Mouse (Mus musculus) left cerebral cortex, postnatal 10 days (tissue): ENCODE results near the gene Plxnb2. TPM values are rescaled to one million over a fixed set of nuclear protein-coding genes. Genes with fewer than 3 reads are reported as not detected.

Source experiments
- DNase-seq, 2 experiments: peaks; one replicate each; pipeline ENCODE4 v3.0.0; 2021 to 2022; ENCODE audit warnings: low spot score in 2 of 2, mixed read lengths in 1 of 2; ENCODE audit errors: extremely low spot score in 1 of 2
- intact Hi-C: fragments of 180-260 bp; cut with DNase I; formaldehyde crosslinking; loops from one replicate; pipeline ENCODE4 v1.15.1; 2025
- total RNA-seq, 2 experiments: library from RNA; stranded (reverse); gene quantifications; 2 replicates each; pipeline ENCODE4 v1.2.3; 2021

Plxnb2 gene
- total RNA-seq, 2 experiments from 2014 or later: 49.0 to 52.3 TPM

DNA sequence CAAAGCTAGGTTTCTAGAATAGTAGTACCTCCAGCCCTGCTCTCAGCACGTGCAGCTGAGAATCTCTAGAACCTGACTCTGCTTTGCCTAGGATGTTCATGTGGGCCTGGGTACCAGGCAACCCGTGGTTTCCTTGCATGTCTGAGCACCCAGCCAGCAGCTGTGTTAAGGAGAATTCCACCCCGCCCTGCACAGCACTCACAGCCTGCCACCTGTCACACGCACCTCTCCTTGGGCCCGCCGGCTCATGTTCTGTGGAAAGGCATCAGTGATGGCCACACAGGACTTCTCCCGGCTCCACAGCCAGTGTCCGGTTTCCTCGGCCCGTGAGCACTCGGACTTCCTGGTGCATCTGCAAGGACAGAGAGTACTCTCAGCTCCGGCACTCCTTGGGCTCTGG is 15.1 kb downstream of the Plxnb2 start:
- intact Hi-C loops: no loop called here
- peak in 1 of 2 experiments; percentile 25 for DNase-seq

DNA sequence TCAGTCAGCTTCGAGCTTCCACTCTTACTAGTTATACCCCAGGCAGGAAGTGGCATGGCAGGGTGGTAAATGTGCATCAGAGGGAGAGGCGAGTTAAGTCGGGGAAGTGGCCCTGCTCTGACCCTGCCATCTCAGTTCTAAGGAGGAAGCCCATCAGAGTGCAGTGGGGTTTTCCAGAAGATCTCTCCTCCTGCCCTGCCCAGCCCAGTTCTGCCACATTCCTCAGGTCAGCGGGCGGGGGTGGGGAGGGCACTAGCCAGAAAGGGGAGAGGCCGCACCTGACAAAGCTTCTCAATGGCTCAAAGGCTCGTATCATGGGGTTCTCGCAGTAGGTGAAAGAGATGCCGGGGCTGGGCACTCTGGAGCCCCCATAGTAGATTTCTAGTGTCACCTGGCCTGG is 19.2 kb downstream of the Plxnb2 start:
- no peak for DNase-seq
- intact Hi-C loops: no loop called here

DNA sequence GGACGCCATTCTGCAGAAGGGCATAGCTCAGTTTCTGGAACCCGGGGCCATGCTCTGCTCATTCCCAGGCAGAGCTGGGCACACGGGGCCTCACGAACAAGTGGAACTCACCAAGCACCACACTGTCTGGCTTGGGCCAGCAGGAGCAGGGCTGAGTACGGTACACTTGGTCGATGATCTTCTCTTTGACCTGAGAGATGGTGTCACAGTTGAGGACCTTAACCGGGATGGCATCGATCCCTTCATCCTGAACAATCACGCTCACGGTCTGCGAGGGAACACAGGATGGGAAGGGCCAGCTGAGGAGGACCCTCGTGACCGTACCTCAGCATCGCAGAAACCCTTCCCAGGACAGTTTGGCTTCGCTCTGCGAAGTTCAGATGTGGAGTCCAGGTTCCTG is 22.1 kb downstream of the Plxnb2 start:
- no peak for DNase-seq
- intact Hi-C loops: no loop called here

GRCm38 (mm10) chr15:89157954-89158353 is 22.6 kb downstream of the Plxnb2 start:
- intact Hi-C loops: loop anchor here (2.0 kb wide), 1 partner anchor 51 kb away; no protein-coding TSS in a partner anchor
- peak in 1 of 2 experiments; percentile 76 for DNase-seq

GRCm38 (mm10) chr15:89152312-89152711 is 28.3 kb downstream of the Plxnb2 start:
- peak in 1 of 2 experiments; percentile 34 for DNase-seq
- intact Hi-C loops: no loop called here

DNA sequence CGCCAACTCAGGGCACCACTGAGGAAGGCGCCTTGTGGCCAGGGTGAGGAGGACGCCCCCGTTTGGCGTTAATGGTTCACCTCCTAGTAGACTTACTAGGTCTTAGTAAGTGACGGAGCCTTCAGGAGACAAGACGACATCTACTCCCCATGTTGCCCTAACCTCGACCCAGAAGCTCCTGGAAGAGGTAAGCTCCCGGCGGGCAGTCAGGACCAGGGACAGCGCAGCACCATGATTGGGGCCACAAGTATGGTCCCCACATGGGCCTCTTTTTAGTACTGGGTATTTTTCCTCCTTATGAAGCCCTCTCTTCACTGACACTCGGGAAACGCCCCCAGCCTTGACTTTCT is 30.6 kb downstream of the Plxnb2 start:
- intact Hi-C loops: no loop called here
- peak in 1 of 2 experiments; percentile 36 for DNase-seq

GRCm38 (mm10) chr15:89149271-89150040 is 31.1 kb downstream of the Plxnb2 start, which contains the start of gene Mapk11:
Mapk11 (minus strand) TSS chr15:89149628.
- intact Hi-C loops: no loop called here
- peak in 1 of 2 experiments; percentile 71 for DNase-seq

GRCm38 (mm10) chr15:89148496-89149270 is 31.9 kb downstream of the Plxnb2 start:
- intact Hi-C loops: no loop called here
- DNase-seq: peak in 1 of 2 experiments; percentile 29

GRCm38 (mm10) chr15:89147895-89148294 is 32.7 kb downstream of the Plxnb2 start:
- intact Hi-C loops: no loop called here
- DNase-seq: peak in 1 of 2 experiments; percentile 18

- peak in 1 of 2 experiments; percentile 25 for DNase-seq
- intact Hi-C loops: no loop called here
Observed at GRCm38 (mm10) chr15:89147456-89147855, 33.1 kb downstream of the Plxnb2 start.

DNA sequence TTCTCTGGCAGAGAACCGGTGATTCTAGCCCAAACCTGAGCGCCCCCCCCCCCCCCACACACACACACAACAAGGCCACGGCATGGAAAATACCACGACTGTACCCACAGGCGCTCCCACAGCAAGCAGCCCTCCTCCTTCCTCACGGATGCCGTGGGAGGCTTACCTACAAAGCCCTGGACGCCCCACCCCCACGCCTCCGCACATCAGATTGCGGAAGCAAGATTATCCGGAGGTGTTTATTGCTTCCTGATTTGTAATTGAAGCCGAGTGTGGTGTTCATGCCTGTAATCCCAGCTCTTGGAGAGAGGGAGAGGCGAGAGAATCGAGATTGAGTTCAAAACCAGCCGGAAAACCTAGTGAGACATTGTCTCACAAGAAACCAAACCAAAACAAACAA is 33.6 kb downstream of the Plxnb2 start:
- intact Hi-C loops: no loop called here
- peak in 1 of 2 experiments; percentile 67 for DNase-seq

DNA sequence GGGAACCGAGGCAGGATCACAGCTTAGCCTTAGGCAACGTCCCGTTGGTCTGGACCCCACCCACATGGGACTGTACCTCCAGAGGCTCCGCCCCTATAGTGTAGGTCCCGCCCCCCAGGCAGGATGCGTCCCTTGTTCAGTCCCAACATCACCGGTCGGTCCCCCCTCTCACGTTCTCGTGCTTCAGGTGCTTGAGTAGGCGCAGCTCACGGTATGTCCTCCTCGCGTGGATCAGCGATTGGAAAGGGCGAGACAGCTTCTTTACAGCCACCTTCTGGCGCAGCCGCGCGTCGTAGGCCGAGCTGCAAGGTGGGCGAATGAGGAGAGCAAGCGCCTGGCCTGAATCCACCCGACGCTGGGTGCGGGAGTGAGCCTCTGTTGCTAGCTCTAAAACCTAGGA is 34.1 kb downstream of the Plxnb2 start:
- intact Hi-C loops: no loop called here
- peak in 1 of 2 experiments; percentile 72 for DNase-seq

GRCm38 (mm10) chr15:89145813-89146350 is 34.7 kb downstream of the Plxnb2 start:
- intact Hi-C loops: no loop called here
- DNase-seq: peak in 1 of 2 experiments; percentile 32

GRCm38 (mm10) chr15:89144965-89145364 is 35.6 kb downstream of the Plxnb2 start:
- intact Hi-C loops: no loop called here
- DNase-seq: peak in 1 of 2 experiments; percentile 21

- intact Hi-C loops: no loop called here
- DNase-seq: no peak
Observed at GRCm38 (mm10) chr15:89143134-89143533, 37.5 kb downstream of the Plxnb2 start.

DNA sequence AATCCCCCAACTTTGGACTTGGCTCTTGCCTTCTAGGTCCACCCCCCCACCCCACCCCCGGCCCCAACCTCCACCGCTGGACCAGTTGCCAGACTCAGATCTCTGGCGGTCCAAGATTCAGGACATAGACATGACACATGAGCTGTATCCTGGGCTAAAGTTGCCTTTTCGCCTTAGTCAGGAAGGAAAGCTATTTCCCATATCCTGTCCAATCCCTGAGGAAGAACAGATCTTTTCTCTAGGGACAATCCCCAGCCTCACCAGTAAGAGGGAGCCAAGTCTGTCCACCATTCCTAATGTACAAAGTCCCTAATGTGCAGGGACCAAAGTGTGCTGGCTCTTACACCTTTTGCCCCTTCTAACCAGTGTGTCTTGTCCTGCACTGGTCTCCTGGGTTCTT is 38.7 kb downstream of the Plxnb2 start:
- intact Hi-C loops: no loop called here
- DNase-seq: no peak

DNA sequence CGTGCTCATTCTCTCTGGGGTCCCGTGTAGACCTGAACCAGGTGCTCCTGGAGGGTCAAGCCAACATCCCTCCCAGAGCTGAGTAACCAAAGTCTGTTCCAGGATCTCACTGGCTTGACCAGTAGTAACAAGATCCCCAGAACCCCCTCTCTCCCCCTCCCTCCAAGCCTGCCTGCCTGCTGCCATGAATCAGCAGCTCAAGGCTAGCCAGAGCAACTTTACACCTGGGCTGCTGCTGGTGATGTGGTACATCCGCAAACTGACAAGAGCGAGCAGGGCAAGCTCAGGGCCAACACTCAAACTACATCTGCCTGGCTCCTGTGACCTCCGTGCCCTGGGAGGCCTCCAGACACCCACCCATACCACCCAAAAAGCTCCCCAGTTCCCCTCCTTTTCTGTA is 39.1 kb downstream of the Plxnb2 start:
- no peak for DNase-seq
- intact Hi-C loops: no loop called here

GRCm38 (mm10) chr15:89140659-89141252 is 39.8 kb downstream of the Plxnb2 start, which contains the start of gene Mapk12:
Mapk12 (minus strand) TSS chr15:89140703.
- peak in 1 of 2 experiments; percentile 74 for DNase-seq
- intact Hi-C loops: no loop called here

DNA sequence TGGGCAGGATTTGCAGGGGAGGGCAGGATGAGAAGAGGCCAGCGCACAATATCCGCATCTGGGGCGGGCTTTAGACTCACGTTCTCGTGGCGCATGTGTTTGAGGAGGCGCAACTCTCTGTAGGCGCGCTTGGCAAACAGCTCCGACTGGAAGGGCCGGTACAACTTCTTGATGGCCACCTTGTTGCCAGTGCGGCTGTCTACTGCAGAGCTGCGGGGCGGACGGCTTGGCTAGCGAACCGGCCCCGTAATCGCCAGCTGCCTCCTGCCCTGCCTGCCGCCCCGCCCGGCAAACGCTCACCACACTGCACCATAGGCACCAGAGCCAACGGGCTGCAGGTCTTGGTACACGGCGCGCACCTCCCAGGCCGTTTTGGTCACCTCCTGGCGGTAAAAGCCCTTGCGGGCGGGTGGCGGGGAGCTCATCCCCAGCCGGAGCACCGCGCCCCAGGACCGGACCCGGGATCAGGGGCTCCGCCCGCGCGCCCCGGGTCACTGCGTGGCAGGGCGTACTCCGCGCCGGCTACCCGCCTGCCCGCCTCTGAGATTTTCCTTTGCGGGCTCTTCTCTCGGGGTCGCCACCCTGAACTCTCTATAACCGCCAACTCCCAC is 40.4 kb downstream of the Plxnb2 start:
- DNase-seq: peak in 1 of 2 experiments; percentile 71
- intact Hi-C loops: no loop called here
